Mouse (Mus musculus) E14TG2a.4 (cell line): ENCODE results near the gene Catsperz.
A peak's percentile ranks its signal among the peaks of the same experiment; 100 is the strongest.

ENCODE experiments used
- H3K27me3 ChIP-seq: 2 replicates; pipeline ENCODE4 v1.6.1; 2014; ENCODE audit warnings: low read length, control low read depth; ENCODE audit not compliant: insufficient read depth
- H3K36me3 ChIP-seq: 2 replicates; pipeline ENCODE4 v1.6.1; 2014; ENCODE audit warnings: low read length, control low read depth; ENCODE audit not compliant: insufficient read depth
- H3K4me1 ChIP-seq: replicated peaks from 2 replicates; pipeline ENCODE4 v1.6.1; 2014; ENCODE audit warnings: low read depth, low read length, control low read depth
- H3K4me3 ChIP-seq: replicated peaks from 2 replicates; pipeline ENCODE4 v1.5.1; 2014; ENCODE audit warnings: mild to moderate bottlenecking, low read length
- H3K9me3 ChIP-seq: 2 replicates; pipeline ENCODE4 v1.6.1; 2014; ENCODE audit warnings: low read length, control low read depth
- CTCF ChIP-seq: conservative IDR thresholded peaks from 2 replicates; pipeline ENCODE4 v1.5.1; 2014; ENCODE audit warnings: low read length
- NANOG ChIP-seq: IDR thresholded peaks from 2 replicates; pipeline ENCODE4 v1.6.1; 2014; ENCODE audit warnings: borderline replicate concordance, low read length, mixed read lengths
- POU5F1 ChIP-seq: IDR thresholded peaks from 2 replicates; pipeline ENCODE4 v1.6.1; 2014; ENCODE audit warnings: low read length, borderline replicate concordance

Gene Catsperz

GRCm38 (mm10) chr19:6969291-6969664, 44.1 kb upstream of the Catsperz start:
- Histone ChIP-seq H3K4me1 (peaks cover 95% of the 10 kb centered on the region), H3K9me3 (no peaks in the 10 kb centered on the region), H3K27me3 (no peaks in the 10 kb centered on the region), H3K4me3 (peak overlapping the region; percentile 90), H3K36me3 (peaks cover 35% of the 10 kb centered on the region)
- TF ChIP-seq CTCF (no peak), NANOG (no peak), POU5F1 (no peak)

GRCm38 (mm10) chr19:6968491-6969271, 43.5 kb upstream of the Catsperz start:
- peaks cover 96% of the 10 kb centered on the region for H3K4me1 ChIP-seq
- H3K9me3 ChIP-seq = no peaks in the 10 kb centered on the region
- TF ChIP-seq CTCF (no peak), NANOG (no peak), POU5F1 (no peak)
- H3K27me3 ChIP-seq = no peaks in the 10 kb centered on the region
- H3K4me3 ChIP-seq = peak overlapping the region; percentile 90
- peaks cover 41% of the 10 kb centered on the region for H3K36me3 ChIP-seq

GRCm38 (mm10) chr19:6956461-6956860, 31.3 kb upstream of the Catsperz start:
- peaks cover 74% of the 10 kb centered on the region for H3K4me1 ChIP-seq
- 0 out of 2 replicates have a peak overlapping the region, but pooled peaks have one; percentile 17 for H3K4me3 ChIP-seq
- TF ChIP-seq POU5F1 (no peak), NANOG (no peak), CTCF (no peak)
- no peaks in the 10 kb centered on the region for H3K27me3 ChIP-seq
- H3K9me3 ChIP-seq = no peaks in the 10 kb centered on the region
- peaks cover 88% of the 10 kb centered on the region for H3K36me3 ChIP-seq

GRCm38 (mm10) chr19:6955424-6955823, 30.2 kb upstream of the Catsperz start:
- Histone ChIP-seq H3K27me3 (no peaks in the 10 kb centered on the region), H3K4me3 (peak overlapping the region; percentile 57), H3K9me3 (no peaks in the 10 kb centered on the region), H3K4me1 (peaks cover 78% of the 10 kb centered on the region), H3K36me3 (peaks cover 78% of the 10 kb centered on the region)
- TF ChIP-seq NANOG = no peak
- no peak for TF ChIP-seq POU5F1
- no peak for TF ChIP-seq CTCF

- TF ChIP-seq POU5F1 (no peak), CTCF (peak; percentile 30; the same call in 1 of the 2 replicates), NANOG (no peak)
- Histone ChIP-seq H3K9me3 (no peaks in the 10 kb centered on the region), H3K36me3 (peaks cover 73% of the 10 kb centered on the region), H3K27me3 (no peaks in the 10 kb centered on the region), H3K4me3 (no peak overlapping the region), H3K4me1 (peaks cover 86% of the 10 kb centered on the region)
These were observed 28.9 kb upstream of the Catsperz start for GRCm38 (mm10) chr19:6954046-6954445.

GRCm38 (mm10) chr19:6952712-6953037, 27.5 kb upstream of the Catsperz start:
- H3K4me3 ChIP-seq = peak overlapping the region; percentile 88
- TF ChIP-seq POU5F1 (no peak), NANOG (no peak), CTCF (no peak)
- H3K9me3 ChIP-seq = no peaks in the 10 kb centered on the region
- H3K27me3 ChIP-seq = no peaks in the 10 kb centered on the region
- peaks cover 86% of the 10 kb centered on the region for H3K4me1 ChIP-seq
- H3K36me3 ChIP-seq = peaks cover 61% of the 10 kb centered on the region

GRCm38 (mm10) chr19:6951994-6952711, 27.0 kb upstream of the Catsperz start:
- Histone ChIP-seq H3K4me3 (peak overlapping the region; percentile 88), H3K4me1 (peaks cover 85% of the 10 kb centered on the region), H3K9me3 (no peaks in the 10 kb centered on the region), H3K36me3 (peaks cover 56% of the 10 kb centered on the region), H3K27me3 (no peaks in the 10 kb centered on the region)
- TF ChIP-seq NANOG (no peak), CTCF (no peak), POU5F1 (no peak)

- H3K4me1 ChIP-seq = peaks cover 85% of the 10 kb centered on the region
- H3K4me3 ChIP-seq = peak overlapping the region; percentile 88
- no peaks in the 10 kb centered on the region for H3K27me3 ChIP-seq
- H3K36me3 ChIP-seq = peaks cover 49% of the 10 kb centered on the region
- no peaks in the 10 kb centered on the region for H3K9me3 ChIP-seq
- TF ChIP-seq NANOG (no peak), POU5F1 (no peak)
These were observed 26.3 kb upstream of the Catsperz start for GRCm38 (mm10) chr19:6951381-6951968.
